Mouse (Mus musculus) spleen, adult 2 months (tissue): Measurements from ENCODE around the gene Tmem44. TPM values are rescaled to one million over a fixed set of nuclear protein-coding genes. Genes with fewer than 3 reads are reported as not detected.

Experiments
- DNase-seq, 2 experiments: peaks; one replicate each; pipeline versions ENCODE4 v3.0.0 to v3.0.0-alpha.2; 2012 to 2021; ENCODE audit warnings: low spot score in 2 of 2, low read depth in 1 of 2
- H3K27ac ChIP-seq: fragments of 200-500 bp; 2 replicates; pipeline ENCODE4 v1.5.1; 2012; ENCODE audit warnings: low read length, inconsistent platforms; ENCODE audit not compliant: insufficient read depth
- H3K27me3 ChIP-seq: fragments of 200-500 bp; 2 replicates; pipeline ENCODE4 v1.6.1; 2012; ENCODE audit warnings: mild to moderate bottlenecking, moderate library complexity, low read length, inconsistent platforms; ENCODE audit not compliant: control insufficient read depth, insufficient read depth
- H3K36me3 ChIP-seq: fragments of 200-500 bp; 2 replicates; pipeline ENCODE4 v1.6.1; 2012; ENCODE audit warnings: mild to moderate bottlenecking, low read length, inconsistent platforms; ENCODE audit not compliant: control insufficient read depth, insufficient read depth
- H3K4me1 ChIP-seq: fragments of 200-500 bp; 2 replicates; pipeline ENCODE4 v1.6.1; 2011; ENCODE audit warnings: inconsistent platforms; ENCODE audit not compliant: control insufficient read depth, insufficient read depth, insufficient read length
- H3K4me3 ChIP-seq: fragments of 200-500 bp; 2 replicates; pipeline ENCODE4 v1.5.1; 2011; ENCODE audit warnings: mild to moderate bottlenecking, inconsistent platforms; ENCODE audit not compliant: insufficient read depth, insufficient read length; ENCODE audit errors: extremely low read depth
- CTCF ChIP-seq: fragments of 200-500 bp; IDR thresholded peaks from 2 replicates; pipeline ENCODE4 v1.5.1; 2011; ENCODE audit warnings: mild to moderate bottlenecking, inconsistent platforms; ENCODE audit not compliant: insufficient read depth, insufficient read length, insufficient replicate concordance; ENCODE audit errors: extremely low read depth
- POLR2A ChIP-seq: fragments of 200-500 bp; IDR thresholded peaks from 2 replicates; pipeline ENCODE4 v1.6.1; 2011; ENCODE audit warnings: low read depth, low read length, inconsistent platforms
- WGBS: fragments of 180-500 bp; shearing (Covaris S2); methylation state at CpG from one replicate; pipeline ENCODE4 v1.1.7; 2018; 5-methylcytosine and 5-hydroxymethylcytosine counted together
- polyA plus RNA-seq: library from polyadenylated mRNA; depleted of rRNA; stranded (reverse); fragments of >200 nt; gene quantifications from 2 replicates; pipeline ENCODE4 v1.2.3, GENCODE M21; 2012

Tmem44 gene
- polyA plus RNA-seq, 1 experiment = 3.5 TPM

DNA sequence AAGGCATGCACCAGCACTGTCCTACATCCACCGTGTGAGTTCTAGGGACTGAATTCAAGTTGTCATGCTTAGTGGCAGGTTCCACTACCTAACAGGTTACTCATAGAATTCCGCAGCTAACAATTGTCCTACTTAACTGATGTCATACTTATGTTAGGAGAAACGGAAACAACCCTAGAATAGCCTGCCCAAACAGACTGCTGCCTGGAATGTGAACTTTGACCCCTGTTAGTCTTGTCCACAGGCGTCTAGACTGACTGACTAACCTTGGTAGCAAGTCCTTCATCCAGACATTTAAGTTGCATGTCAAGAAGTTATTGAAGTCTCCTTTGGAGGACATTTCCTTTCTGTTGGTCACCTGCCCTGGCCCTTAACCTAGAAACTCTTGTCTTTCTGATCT is 64.1 kb downstream of the Tmem44 start:
- H3K4me3 ChIP-seq = no peak overlapping the region
- TF ChIP-seq CTCF (no peak), POLR2A (no peak)
- 82% methylated on average over 4 of the region's 4 CpGs for WGBS
- H3K27ac ChIP-seq = no peak overlapping the region
- no peaks in the 10 kb centered on the region for H3K36me3 ChIP-seq
- no peaks in the 10 kb centered on the region for H3K4me1 ChIP-seq
- H3K27me3 ChIP-seq = no peaks in the 10 kb centered on the region
- no peak for DNase-seq

DNA sequence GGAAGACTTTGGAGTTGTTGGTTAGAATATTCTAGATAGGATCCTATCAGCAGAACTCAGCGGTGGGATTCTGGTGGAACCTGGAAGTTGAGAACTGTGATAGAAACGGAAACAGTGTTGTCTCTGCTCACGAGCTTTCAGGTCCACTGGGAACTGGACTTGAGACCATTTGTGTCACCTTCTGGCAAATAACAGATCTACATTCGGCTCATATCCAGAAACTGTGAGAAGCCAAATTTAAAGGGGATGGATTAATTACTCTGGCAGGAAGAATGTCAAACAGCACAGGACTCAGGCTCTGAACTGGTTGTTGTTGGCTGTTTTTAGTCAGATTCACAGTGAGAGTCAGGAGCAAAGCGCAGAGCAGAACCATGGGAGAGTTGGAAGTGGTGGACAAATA is 72.9 kb downstream of the Tmem44 start:
- H3K4me1 ChIP-seq = no peaks in the 10 kb centered on the region
- no peaks in the 10 kb centered on the region for H3K36me3 ChIP-seq
- TF ChIP-seq CTCF = no peak
- no peak for TF ChIP-seq POLR2A
- H3K27me3 ChIP-seq = no peaks in the 10 kb centered on the region
- H3K27ac ChIP-seq = no peak overlapping the region
- 92% methylated on average over 5 of the region's 5 CpGs for WGBS
- no peak for DNase-seq
- no peak overlapping the region for H3K4me3 ChIP-seq

DNA sequence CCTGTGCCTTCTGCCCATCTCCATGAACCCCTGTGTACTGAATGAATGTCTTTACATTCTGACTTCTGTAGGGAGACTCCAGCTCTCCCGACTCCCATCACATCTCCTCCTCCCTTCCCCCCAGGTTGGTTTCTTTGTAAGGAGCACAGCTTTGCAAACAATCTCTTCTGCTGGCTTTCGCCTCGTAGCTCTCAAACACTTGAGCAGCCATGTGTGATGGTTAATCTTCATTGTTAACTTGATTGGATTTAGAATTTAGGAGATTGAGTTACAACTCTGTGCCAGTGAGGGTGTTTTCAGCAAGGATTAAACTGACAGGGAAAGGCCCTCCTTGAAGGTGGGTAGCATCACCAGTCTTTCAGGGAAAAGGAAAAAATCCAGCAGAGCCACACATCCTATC is 73.6 kb downstream of the Tmem44 start:
- Histone ChIP-seq H3K4me3 (no peak overlapping the region), H3K36me3 (no peaks in the 10 kb centered on the region), H3K4me1 (no peaks in the 10 kb centered on the region), H3K27ac (no peak overlapping the region), H3K27me3 (no peaks in the 10 kb centered on the region)
- 73% methylated on average over 3 of the region's 3 CpGs for WGBS
- no peak for DNase-seq
- no peak for TF ChIP-seq CTCF
- TF ChIP-seq POLR2A = no peak

DNA sequence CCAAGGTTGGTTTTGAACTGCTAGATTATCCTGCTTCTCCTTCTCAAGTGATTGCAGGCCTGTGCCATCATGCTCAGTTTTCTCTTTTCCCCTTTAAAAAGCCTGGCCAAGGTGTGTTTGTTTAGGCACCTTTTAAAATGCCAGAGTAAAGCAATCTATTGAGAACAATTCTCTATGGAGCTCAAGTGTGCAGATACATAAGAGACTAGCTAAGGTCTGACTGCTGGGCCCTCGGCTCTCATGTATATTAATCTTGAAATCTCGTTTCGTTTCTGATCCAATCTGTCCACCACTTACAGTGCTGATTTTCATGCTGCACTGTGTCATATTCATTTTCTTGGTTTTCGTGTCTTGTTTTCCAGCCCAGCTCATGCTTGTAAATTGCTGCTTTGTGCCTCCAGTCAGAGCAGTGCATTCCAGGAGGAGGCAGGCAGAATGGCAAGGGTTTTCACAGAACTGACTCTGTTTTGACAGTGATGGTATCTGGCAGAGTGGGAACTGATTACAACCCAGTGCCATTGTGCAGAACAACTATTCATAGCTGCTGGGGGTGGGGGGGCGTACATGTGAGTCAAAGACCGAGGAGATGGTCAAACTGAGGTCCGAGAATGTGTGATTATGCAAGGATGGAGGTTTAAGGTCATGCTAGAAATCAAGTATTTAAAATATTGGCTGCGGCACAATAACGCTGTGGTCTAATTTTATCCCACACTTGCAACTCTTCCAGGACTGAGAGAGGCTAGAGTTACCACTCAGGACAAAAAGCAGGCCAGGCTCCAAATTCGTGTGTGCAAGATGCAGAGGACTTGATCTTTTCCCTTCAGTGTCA is 74.8 kb downstream of the Tmem44 start:
- TF ChIP-seq POLR2A = no peak
- no peak for TF ChIP-seq CTCF
- WGBS = 82% methylated on average over 10 of the region's 10 CpGs

DNA sequence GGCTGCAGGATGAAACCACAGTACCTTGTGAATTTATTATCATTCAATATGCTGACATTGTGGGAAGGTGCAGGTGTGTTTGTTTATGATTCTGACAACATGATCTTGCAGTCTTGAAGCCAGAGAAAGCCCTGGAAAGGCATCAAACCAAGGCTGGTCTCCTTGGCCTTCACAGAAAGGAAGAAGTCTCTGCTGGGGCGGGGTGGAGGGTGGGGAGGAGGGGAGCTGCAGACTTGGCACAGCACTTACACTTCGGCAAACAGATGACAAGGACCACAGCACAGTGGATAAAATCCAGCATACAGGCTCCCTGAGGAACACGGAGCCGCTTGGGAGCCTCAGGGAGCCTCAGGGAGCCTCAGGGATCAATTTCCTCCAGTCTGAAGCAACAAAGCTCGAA is 78.2 kb downstream of the Tmem44 start:
- WGBS = 77% methylated on average over 5 of the region's 5 CpGs

More for the DNA sequence above, 74.8 kb downstream of the Tmem44 start:
- Histone ChIP-seq H3K27ac (no peak overlapping the region), H3K27me3 (no peaks in the 10 kb centered on the region), H3K4me1 (no peaks in the 10 kb centered on the region), H3K36me3 (no peaks in the 10 kb centered on the region), H3K4me3 (no peak overlapping the region)
- DNase-seq = no peak

DNA sequence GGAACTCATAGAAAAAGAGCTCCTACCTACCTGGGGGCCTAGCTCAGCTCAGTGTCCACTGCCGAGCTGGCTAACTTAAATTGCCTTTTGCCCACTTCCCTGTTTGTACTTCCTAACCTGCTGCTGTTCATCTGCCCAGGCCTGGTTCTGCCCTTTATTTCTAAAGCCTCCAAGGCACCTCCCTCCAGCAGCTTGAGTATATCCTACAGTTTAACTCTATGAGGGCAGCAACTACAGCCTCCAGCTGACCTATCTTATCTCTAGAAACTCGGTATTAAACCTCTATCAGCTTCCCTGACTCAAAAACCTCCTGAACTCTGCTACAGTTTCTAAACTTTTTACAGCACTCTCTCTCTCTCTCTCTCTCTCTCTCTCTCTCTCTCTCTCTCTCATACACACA is 78.7 kb downstream of the Tmem44 start:
- WGBS = 83% methylated on average over 2 of the region's 2 CpGs
- H3K4me1 ChIP-seq = no peaks in the 10 kb centered on the region
- H3K27me3 ChIP-seq = no peaks in the 10 kb centered on the region
- H3K27ac ChIP-seq = no peak overlapping the region
- H3K4me3 ChIP-seq = no peak overlapping the region
- no peak for DNase-seq
- no peaks in the 10 kb centered on the region for H3K36me3 ChIP-seq
- TF ChIP-seq CTCF = no peak
- TF ChIP-seq POLR2A = no peak

More for the DNA sequence above, 78.2 kb downstream of the Tmem44 start:
- no peak for DNase-seq
- no peak for TF ChIP-seq CTCF
- TF ChIP-seq POLR2A = no peak
- Histone ChIP-seq H3K36me3 (no peaks in the 10 kb centered on the region), H3K27ac (no peak overlapping the region), H3K4me3 (no peak overlapping the region), H3K27me3 (no peaks in the 10 kb centered on the region), H3K4me1 (no peaks in the 10 kb centered on the region)

DNA sequence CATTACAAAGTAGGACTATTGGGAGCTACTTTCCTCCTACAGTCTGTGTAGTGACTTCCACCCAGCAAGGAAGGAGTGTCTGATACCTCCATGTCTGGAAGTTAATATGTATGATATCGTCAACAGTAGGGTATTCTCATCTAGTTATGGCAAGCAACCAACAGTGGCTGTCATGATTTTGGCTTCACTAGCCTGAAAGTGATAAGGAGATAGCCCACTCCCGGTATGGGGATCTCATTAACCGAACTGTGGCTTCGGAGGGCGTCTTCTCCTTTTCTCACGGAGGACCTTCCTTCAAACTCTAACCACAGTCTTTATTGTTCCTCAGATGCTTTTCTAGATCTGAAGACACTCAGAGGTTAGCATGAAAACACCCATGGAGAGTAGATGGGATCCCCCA is 81.7 kb downstream of the Tmem44 start:
- Histone ChIP-seq H3K36me3 (no peaks in the 10 kb centered on the region), H3K27ac (no peak overlapping the region), H3K4me1 (no peaks in the 10 kb centered on the region), H3K4me3 (no peak overlapping the region), H3K27me3 (no peaks in the 10 kb centered on the region)
- no peak for DNase-seq
- 76% methylated on average over 6 of the region's 6 CpGs for WGBS
- TF ChIP-seq POLR2A = no peak
- no peak for TF ChIP-seq CTCF
